ENCODE assay signal across 13 mouse cellular contexts in genomic region chr4:142351831-142352230, GRCm38 (mm10).
"Had no signal": no experiment of that assay in that cellular context is flagged by ENCODE, and none has a peak within 500 bp of the region (broad histone marks: within the 10 kb centered on the region; RNA-seq: fewer than 3 reads in every experiment).

No protein-coding gene starts in this region.

- H3K4me3 ChIP-seq: layer of hippocampus, adult 2 months; left cerebral cortex, adult 2 months; limb, embryonic 10.5 days; liver, embryonic 15.5 days; midbrain, embryonic 15.5 days; neural tube, embryonic 12.5 days; stomach, embryonic 15.5 days had no signal

- H3K4me1 ChIP-seq: midbrain, embryonic 15.5 days; stomach, embryonic 15.5 days had no signal

- H3K36me3 ChIP-seq: limb, embryonic 10.5 days; liver, embryonic 15.5 days; midbrain, embryonic 15.5 days; neural tube, embryonic 12.5 days; stomach, embryonic 15.5 days had no signal

- DNase-seq: kidney, adult 8-10 months; lung, adult 2 months; lung, postnatal 36 days; right cerebral cortex, postnatal 14 days had no signal

- H3K9me3 ChIP-seq: limb, embryonic 10.5 days; liver, embryonic 15.5 days; midbrain, embryonic 15.5 days; neural tube, embryonic 12.5 days; stomach, embryonic 15.5 days had no signal

- H3K27ac ChIP-seq: layer of hippocampus, adult 2 months; left cerebral cortex, adult 2 months; limb, embryonic 10.5 days; liver, embryonic 15.5 days; midbrain, embryonic 15.5 days; neural tube, embryonic 12.5 days; stomach, embryonic 15.5 days had no signal

- H3K27me3 ChIP-seq: liver, embryonic 15.5 days; midbrain, embryonic 15.5 days; neural tube, embryonic 12.5 days; stomach, embryonic 15.5 days had no signal

- ATAC-seq: lung, postnatal 0 days; midbrain, embryonic 15.5 days had no signal

- H3K9ac ChIP-seq: liver, embryonic 15.5 days; midbrain, embryonic 15.5 days; neural tube, embryonic 12.5 days; stomach, embryonic 15.5 days had no signal

- H3K4me2 ChIP-seq: liver, embryonic 11.5 days; liver, embryonic 15.5 days; midbrain, embryonic 15.5 days; neural tube, embryonic 12.5 days; stomach, embryonic 15.5 days had no signal
